Mouse (Mus musculus) layer of hippocampus, postnatal 10 days (tissue): Measurements from ENCODE around the gene Kpna1. TPM values are rescaled to one million over a fixed set of nuclear protein-coding genes. Genes with fewer than 3 reads are reported as not detected.
"Not testable (repeated sequence)": the region's sequence is repeated elsewhere in the genome, so short reads cannot be mapped to it uniquely, and the experiment has no call there.

Source experiments
- DNase-seq, 2 experiments: peaks; one replicate each; pipeline ENCODE4 v3.0.0; 2021; ENCODE audit warnings: low spot score in 2 of 2
- total RNA-seq, 2 experiments: library from RNA; stranded (reverse); gene quantifications; 2 replicates each; pipeline ENCODE4 v1.2.3; 2021

Gene Kpna1
- total RNA-seq, 2 experiments from 2014 or later, result 96.2 to 102 TPM

- no peak for DNase-seq
Measured at GRCm38 (mm10) chr16:35984471-35984870, 5.9 kb downstream of the Kpna1 start.

GRCm38 (mm10) chr16:35987930-35988329 is 9.4 kb downstream of the Kpna1 start:
- no peak for DNase-seq

DNA sequence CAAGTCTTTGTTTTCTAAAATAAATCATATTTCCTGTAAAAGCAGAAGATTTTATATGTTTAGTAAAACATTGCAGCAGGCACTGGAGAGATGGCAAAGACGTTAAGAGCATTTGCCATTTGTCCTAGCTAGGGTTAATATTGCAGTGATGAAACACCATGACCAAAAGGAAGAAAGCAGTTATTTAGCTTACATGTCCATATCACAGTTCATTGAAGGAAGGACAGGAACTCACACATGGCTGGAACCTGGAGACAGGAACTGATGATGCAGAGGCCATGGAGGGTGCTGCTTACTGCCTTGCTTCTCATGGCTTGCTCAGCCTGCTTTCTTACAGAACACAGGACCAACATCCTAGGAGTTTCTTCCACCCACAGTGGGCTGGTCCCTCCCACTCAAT is 13.8 kb downstream of the Kpna1 start:
- DNase-seq, result no peak

- DNase-seq, result no peak
Measured at GRCm38 (mm10) chr16:35993316-35993715, 14.8 kb downstream of the Kpna1 start.

GRCm38 (mm10) chr16:35998852-35999251 is 20.3 kb downstream of the Kpna1 start:
- not testable (repeated sequence) for DNase-seq

DNA sequence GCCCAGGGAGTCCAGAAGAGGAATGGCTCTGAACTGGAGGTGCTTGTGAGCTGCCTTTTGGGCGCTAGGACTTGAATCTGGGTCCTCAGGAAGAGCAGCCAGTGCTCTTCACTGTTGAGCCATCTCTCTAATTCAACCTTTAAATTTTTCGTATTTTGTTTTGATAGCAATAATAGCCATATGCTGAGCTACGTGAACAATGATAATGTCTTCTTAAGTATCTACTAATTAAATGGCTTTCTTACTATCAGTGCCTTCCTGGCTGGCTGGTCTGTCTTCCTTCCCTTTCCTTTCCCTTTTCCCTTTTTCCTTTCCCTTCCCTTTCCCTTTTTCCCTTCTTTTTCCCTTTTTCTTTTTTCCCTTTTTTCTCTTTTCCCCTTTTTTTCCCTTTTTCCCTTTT is 29.8 kb downstream of the Kpna1 start:
- DNase-seq, result no peak

DNA sequence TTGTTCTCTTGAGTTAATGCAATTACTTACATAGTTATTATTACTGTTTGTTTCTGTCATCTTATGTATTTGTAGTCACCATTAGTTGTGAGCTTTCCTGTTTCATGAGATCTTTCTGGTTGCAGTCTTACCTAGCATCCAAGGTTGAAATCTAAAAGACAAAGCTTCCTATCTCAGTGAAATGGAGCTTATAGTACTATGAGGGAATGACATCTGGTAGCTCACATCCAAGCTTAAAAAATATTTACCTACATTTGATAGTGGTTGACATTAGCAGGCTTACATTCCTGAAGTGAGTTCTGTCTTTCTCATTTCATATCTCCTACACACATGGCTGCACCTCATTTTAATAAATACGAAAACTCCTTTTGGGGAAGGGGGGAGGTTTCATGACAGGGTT is 37.8 kb downstream of the Kpna1 start:
- DNase-seq, result no peak

GRCm38 (mm10) chr16:36028120-36028519 is 49.6 kb downstream of the Kpna1 start:
- not testable (repeated sequence) for DNase-seq

DNA sequence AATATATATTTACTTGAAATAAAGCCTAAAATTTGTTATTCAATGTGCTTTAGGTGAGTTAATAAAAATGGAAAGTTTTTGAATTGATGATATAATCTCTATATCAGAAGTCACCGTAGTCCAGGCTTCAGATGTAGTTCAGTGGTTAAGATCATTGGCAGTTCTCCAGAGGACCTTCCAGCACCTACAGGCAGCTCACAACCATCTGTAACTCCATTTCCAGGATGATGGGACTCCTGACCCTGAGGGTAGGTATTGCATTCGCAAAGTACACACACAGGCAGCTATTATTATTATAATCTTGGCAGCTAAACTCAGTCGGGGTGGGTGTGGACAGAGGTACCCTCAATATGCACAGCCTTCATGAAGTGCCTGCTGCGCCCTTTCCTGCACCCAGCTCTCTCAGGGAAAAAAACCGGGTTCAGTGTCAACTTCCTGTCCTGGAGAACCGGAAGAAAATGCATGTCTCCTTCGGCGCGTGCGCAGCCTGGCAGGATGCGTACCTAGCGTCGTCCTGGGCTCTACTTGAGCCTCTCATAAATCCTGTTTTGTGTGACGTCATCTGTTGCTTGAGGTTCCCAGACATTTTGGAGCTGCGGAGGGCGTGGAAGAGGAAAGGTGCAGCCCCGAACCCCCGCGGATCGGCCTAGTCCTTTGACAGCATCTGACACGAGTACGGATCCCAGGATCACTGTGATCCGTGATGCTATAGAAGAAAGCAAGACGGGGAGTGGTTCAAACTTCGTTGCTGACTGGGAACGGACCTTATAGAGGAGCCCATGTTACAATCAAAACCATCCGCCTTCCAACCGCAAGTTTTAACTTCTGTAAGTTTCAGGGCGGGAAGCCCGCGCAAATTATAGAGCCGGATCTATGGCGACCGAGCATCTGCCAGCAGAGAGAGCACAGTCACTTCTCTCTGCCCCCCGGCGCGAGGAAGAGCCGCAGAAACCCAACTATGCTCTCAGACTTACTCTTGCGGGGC is 62.4 kb downstream of the Kpna1 start, which contains the start of gene Wdr5b:
Gene Wdr5b (plus strand): TSS at position 551 of the 985 bp plus-strand sequence.
- DNase-seq, result peak; percentile 85 to 89

- DNase-seq, result no peak
Measured at GRCm38 (mm10) chr16:36041625-36042020, 63.1 kb downstream of the Kpna1 start.

DNA sequence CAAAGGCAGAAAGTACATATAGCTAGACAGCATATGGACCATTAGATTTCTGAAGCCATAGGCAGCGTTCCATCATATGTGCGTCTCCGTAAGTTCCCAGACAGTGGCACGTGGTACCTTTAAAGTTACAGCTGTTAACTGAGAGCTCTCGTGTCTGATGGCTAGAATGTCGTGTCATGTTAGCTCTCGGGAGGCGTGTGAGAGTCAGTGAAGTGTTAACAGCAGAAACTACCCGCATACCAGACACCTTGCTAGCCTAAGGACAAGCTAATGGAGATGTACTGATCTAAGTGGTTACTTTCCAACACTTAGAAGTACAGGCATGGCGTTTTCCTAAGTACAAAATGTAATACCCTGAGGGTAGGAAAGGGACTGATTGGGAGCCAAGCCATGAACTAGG is 64.5 kb downstream of the Kpna1 start:
- no peak for DNase-seq

GRCm38 (mm10) chr16:36043964-36044363 is 65.4 kb downstream of the Kpna1 start:
- no peak for DNase-seq

- no peak for DNase-seq
Measured at GRCm38 (mm10) chr16:36047538-36047937, 69.0 kb downstream of the Kpna1 start.

DNA sequence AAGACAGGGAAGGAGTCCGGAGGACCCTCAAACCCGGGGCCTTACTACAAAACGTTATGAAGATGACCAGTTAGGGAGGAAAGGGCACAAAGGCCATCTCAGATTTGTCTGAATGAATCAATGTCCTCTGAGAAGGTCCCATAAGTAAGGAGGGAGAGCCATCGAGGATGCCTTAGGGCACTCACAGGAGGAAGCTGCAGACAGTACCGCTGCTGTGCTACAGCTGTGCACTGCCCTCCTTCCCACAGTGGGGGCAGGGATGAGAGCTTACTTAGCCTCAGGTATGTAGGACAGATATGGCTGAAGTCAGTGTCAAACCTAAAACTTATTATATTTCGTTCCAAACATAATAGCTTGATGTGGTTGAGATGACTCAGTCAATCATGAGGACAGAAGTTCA is 72.9 kb downstream of the Kpna1 start:
- DNase-seq, result no peak

DNA sequence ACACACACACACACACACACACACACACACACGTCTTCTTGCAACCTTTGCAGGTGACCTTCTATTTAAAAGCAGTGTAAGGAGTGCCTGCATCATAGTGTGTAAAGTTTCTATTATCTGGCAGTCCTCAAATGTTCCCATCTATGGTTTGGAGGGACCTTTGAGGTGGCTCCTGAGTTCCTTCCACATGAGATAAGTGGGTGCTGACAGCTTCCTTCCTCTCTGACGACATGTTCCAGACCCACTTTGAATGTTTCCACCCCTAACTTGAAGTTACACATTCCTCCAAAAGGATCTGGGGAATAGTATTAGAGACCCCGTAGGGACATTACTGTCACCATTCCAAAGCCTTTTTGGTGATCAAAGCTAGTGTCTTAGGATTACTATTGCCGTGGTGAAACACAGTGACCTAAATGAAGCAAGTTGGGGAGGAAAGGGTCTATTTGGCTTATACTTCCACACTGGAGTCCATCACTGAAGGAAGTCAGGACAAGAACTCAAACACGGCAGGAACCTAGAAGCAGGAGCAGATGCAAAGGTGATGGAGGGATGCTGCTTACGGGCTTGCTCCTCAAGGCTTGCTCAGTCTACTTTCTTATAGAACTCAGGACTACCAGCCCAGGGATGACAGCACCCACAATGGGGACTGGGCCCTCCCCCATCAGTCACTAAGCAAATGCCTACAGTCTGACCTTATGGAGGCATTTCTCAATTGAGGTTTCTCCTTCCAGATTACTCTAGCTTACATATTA is 75.2 kb downstream of the Kpna1 start:
- DNase-seq, result no peak

DNA sequence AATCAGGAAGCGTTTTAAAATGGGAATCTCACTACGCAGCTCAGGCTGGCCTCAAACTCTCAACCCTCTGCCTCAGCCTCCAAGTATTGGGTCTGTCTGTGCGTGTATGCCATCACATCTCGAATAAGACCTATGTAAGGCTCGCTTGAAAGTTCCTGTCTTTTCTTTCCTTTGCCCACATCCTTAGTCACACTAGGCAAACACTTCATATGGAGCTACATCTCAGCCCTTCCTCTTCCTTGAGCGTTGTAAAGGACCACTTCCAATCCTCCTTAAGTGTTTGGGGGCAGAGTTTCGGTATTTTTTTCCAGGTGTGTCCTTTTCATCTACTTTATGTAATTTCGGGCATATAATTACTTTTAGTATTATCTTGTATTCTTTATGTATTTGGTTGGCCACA is 76.4 kb downstream of the Kpna1 start:
- no peak for DNase-seq

- no peak for DNase-seq
Measured at GRCm38 (mm10) chr16:36056416-36056815, 77.9 kb downstream of the Kpna1 start.

DNA sequence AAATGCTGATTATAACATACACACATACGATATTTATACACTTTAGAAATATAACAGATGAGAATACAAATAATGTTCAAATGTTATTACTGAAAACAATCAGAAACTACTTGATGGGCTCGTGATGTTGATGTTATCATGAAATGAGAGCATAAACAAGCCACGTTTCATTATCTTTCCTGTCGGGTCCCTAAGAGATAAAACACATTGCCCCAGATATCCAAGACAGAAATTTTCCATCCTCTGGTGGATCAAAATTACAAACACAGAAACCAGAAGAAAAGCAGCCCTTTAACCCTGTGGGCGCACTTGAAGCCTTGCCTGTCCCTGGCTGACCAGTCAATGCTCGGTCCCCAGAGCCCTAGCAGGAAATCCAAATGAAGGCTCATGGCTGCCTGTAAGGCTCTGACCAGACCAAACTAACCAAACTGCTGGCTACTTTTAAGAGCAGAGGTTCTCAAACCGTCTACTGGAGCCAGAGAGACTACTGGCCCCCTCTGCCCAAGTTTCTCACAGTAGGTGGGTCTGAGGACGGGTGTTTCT is 79.5 kb downstream of the Kpna1 start:
- DNase-seq, result no peak

DNA sequence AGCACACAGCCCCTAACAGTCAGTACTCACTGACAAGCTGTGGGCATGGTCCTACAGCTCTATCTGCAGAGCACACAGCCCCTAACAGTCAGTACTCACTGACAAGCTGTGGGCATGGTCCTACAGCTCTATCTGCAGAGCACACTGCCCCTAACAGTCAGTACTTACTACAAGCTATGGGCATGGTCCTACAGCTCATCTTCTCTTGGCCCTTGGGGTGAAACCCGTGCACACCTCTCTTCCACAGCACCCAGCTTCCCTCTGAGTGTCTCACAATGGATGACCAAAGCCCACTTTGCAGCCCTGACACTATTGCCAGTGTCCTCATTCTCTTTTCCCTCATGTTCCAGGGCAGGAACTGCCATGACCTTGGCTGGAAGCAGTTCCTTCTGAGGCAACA is 84.0 kb downstream of the Kpna1 start:
- DNase-seq, result not testable (repeated sequence)

- peak in 1 of 2 experiments; percentile 37 for DNase-seq
Measured at GRCm38 (mm10) chr16:36063315-36063714, 84.8 kb downstream of the Kpna1 start.

GRCm38 (mm10) chr16:36064904-36065303 is 86.4 kb downstream of the Kpna1 start:
- DNase-seq, result no peak

DNA sequence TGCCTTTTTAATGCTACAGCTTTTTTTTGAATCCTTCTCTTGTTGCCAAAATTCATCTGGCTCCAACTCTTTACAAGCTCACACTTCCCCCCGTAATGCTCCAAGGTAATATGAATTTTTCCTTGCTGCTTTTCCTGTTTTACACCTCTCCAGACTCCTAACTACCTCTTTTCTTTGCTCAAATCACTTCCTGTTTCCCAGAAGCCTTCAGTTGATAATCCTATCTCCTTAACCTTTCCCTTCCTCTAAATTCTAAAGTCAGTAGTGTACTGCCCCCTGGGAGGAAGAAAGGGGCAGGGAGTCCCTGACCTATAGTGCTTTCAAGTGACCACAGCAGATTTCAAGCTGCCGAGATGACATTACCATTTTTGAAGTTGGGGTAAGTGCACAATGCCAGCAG is 89.1 kb downstream of the Kpna1 start:
- no peak for DNase-seq
